Mouse (Mus musculus) layer of hippocampus, postnatal 36 days (tissue): ENCODE data around the gene Poc1a. TPM values are rescaled to one million over a fixed set of nuclear protein-coding genes. Genes with fewer than 3 reads are reported as not detected.
A peak's percentile ranks its signal among the peaks of the same experiment; 100 is the strongest.

Experiments
- DNase-seq, 2 experiments: peaks; one replicate each; pipeline ENCODE4 v3.0.0; 2022
- total RNA-seq, 2 experiments: library from RNA; stranded (reverse); gene quantifications; 2 replicates each; pipeline ENCODE4 v1.2.3; 2021

The Poc1a gene
- total RNA-seq, 2 experiments from 2014 or later: 10.6 to 12.2 TPM

- peak; percentile 78 to 81 for DNase-seq
Measured at GRCm38 (mm10) chr9:106368112-106368717, 87.4 kb downstream of the Poc1a start, which contains the start of gene Dusp7. Dusp7 (plus strand) TSS chr9:106368632.

- peak in 1 of 2 experiments; percentile 56 for DNase-seq
Measured at GRCm38 (mm10) chr9:106368831-106369501, 88.1 kb downstream of the Poc1a start.

- DNase-seq: peak in 1 of 2 experiments; percentile 42
Measured at GRCm38 (mm10) chr9:106369801-106370485, 89.1 kb downstream of the Poc1a start.

GRCm38 (mm10) chr9:106370620-106371383 lies 89.9 kb downstream of the Poc1a start:
- no peak for DNase-seq

GRCm38 (mm10) chr9:106371384-106371671 lies 90.5 kb downstream of the Poc1a start:
- peak; percentile 55 to 62 for DNase-seq

- DNase-seq: peak in 1 of 2 experiments; percentile 57
Measured at GRCm38 (mm10) chr9:106371776-106372175, 90.9 kb downstream of the Poc1a start.

GRCm38 (mm10) chr9:106372431-106373412 lies 91.9 kb downstream of the Poc1a start:
- DNase-seq: no peak

GRCm38 (mm10) chr9:106373973-106374372 lies 93.1 kb downstream of the Poc1a start:
- DNase-seq: no peak

GRCm38 (mm10) chr9:106377247-106377646 lies 96.4 kb downstream of the Poc1a start:
- DNase-seq: peak in 1 of 2 experiments; percentile 56

GRCm38 (mm10) chr9:106378045-106378444 lies 97.2 kb downstream of the Poc1a start:
- DNase-seq: no peak

- DNase-seq: no peak
Measured at GRCm38 (mm10) chr9:106378753-106379152, 97.9 kb downstream of the Poc1a start.

- no peak for DNase-seq
Measured at GRCm38 (mm10) chr9:106386181-106386864, 105.5 kb downstream of the Poc1a start.

GRCm38 (mm10) chr9:106392828-106393527 lies 112.1 kb downstream of the Poc1a start:
- DNase-seq: no peak

- no peak for DNase-seq
Measured at GRCm38 (mm10) chr9:106393548-106393947, 112.7 kb downstream of the Poc1a start.

GRCm38 (mm10) chr9:106394649-106395602 lies 114.1 kb downstream of the Poc1a start:
- DNase-seq: no peak

- no peak for DNase-seq
Measured at GRCm38 (mm10) chr9:106397733-106398132, 116.9 kb downstream of the Poc1a start.

GRCm38 (mm10) chr9:106398667-106399311 lies 117.9 kb downstream of the Poc1a start:
- DNase-seq: no peak

GRCm38 (mm10) chr9:106399808-106400207 lies 118.9 kb downstream of the Poc1a start:
- DNase-seq: no peak
